Mouse (Mus musculus): Measurements from ENCODE around the gene Sp100.

The Sp100 gene

GRCm38 (mm10) chr1:85744539-85744938 lies 94.8 kb downstream of the Sp100 start:
- in situ Hi-C loops (cut with MboI, MseI): no loop called here

DNA sequence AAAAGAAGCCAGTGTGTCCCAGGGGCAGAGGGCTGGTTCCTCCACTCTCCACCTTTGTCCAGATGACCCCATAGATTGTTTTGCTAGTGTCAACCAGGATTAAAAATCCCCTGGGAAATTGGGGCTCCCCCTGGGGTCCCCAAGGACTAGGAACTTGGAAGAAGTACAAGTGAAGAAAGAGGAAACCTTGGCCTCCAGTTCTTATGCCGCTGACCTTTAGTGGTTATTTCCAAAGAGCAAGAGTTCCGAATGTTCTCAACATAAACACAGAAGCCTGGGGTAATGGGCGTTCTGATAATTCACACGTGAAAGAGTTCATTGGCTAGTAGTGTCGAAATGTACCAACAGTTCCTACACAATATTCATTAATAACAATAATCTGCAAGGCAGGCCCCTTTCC lies 96.7 kb downstream of the Sp100 start:
- in situ Hi-C loops (cut with MboI, MseI): no loop called here

DNA sequence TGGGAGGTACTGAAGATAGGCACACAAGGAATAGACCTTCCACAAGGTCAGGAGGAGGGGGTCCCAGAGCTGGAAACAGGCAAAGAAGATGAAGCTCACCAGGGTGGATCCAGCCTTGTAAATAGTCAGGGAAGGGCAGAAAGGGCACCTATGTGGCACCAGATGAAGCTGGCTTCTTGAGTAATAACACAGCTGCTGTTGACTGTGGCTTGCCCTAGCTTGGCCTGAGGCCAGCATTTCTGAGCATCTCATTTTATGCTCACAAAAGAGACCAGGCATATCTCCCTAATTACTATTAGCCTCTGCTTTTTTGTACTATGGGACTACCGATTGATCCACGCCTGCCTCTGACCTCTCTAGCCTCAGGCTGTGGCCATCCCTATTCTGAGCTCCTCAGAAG lies 100.0 kb downstream of the Sp100 start:
- in situ Hi-C loops (cut with MboI, MseI): loop anchor here (5.0 to 25.0 kb wide), 2 partner anchors 42 to 638 kb away; partner anchors contain the start of genes A530032D15Rik, Cab39 and Gm10553

GRCm38 (mm10) chr1:85750650-85751049 lies 100.9 kb downstream of the Sp100 start:
- in situ Hi-C loops (cut with MboI, MseI): loop anchor here (5.0 to 25.0 kb wide), 2 partner anchors 42 to 638 kb away; partner anchors contain the start of genes A530032D15Rik, Cab39 and Gm10553

DNA sequence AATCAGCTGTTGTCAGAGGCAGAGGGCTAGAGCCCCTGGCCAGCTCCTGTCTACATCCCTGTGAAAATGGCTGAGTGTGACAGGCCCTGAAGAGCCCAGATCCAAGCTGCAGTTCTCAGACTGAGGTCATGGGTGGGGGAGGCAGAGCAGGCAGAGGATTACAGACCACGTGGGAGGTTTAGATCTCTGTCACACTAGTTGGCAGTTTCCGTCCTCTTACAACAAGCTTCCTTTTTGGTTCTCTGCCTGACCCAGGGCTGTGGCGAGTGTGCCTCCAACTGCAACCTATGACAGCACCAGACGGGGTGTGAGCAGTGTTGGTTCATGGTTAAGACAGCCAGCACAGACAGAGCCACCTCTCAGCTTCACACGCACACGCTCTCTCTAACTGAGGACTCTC lies 101.7 kb downstream of the Sp100 start:
- in situ Hi-C loops (cut with MboI, MseI): loop anchor here (5.0 to 25.0 kb wide), 2 partner anchors 41 to 639 kb away; partner anchors contain the start of genes A530032D15Rik, Cab39 and Gm10553

DNA sequence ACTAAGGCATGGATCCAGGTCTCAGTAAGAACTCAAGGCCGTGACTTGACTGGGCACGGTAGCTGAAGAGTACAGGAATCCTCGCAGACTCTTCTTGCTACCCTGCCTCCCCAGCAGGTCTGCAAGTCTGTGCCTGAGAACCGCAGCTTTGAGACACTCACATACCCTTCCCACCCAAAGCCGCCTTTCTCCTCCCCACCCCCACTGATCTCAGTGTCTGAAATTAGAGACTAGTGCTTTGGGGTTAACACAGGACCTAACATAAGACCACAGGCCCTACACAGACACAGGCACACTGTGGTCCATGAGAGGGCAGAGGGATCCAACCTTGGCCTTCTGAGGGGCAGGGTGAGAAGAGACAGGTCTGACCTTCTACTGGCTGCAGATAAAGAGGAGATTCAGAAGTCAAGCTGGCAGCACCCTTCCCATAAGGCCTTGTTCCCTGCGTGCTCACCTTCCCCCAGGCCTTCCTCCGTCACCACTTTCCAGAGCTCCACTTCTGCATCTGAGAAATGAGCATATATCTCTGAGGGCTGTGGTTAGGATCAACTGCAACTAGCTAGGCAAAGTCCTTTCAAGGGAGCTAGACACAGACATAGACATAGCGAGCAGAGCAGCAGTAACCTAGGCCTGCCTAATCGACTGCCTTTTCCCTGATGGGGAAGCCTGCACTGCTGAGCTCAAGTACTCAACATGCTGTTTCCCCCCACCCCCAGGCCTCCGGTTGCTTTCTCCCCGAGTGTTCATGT lies 102.3 kb downstream of the Sp100 start:
- in situ Hi-C loops (cut with MboI, MseI): loop anchor here (5.0 to 25.0 kb wide), 2 partner anchors 40 to 640 kb away; partner anchors contain the start of genes A530032D15Rik, Cab39 and Gm10553

DNA sequence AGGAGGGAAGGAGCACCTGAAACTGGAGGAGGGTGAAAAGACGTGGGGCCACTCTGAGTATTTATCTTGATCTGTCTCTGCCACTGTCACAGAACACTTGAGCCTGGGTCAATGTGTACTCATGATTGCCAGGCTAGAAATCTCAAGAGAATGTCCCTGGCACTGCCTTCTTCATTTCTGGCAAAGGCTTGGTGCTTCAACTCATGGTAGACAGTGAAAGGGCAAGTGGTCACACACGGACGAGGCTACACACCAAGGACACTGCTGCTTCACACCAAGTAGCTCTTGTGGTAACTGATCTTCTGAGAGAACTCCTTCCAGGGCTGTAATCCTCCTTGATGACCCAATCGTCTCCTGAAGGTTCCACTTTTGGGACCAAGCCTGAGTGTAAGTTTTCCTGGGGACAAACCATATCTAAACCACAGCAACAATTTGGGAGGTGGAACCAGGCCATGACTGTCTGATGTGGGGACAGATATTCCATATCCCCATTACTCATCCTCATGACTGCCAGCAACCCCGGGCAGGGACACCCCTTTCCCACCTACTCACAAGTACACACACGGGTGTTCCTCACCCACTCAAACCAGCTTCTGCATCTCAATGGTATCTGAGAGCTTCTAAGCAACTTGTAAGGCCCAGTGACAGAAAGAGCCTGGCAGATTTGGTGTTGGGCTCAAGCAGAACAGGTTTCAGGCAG lies 107.9 kb downstream of the Sp100 start:
- in situ Hi-C loops (cut with MboI, MseI): loop anchor here (25.0 kb wide), 1 partner anchor 645 kb away; the partner anchor contains the start of genes A530032D15Rik and Gm10553

- in situ Hi-C loops (cut with MboI, MseI): loop anchor here (25.0 kb wide), 1 partner anchor 646 kb away; the partner anchor contains the start of genes A530032D15Rik and Gm10553
Measured at GRCm38 (mm10) chr1:85758231-85758968, 108.6 kb downstream of the Sp100 start.

GRCm38 (mm10) chr1:85758969-85759293 lies 109.1 kb downstream of the Sp100 start:
- in situ Hi-C loops (cut with MboI, MseI): loop anchor here (25.0 kb wide), 1 partner anchor 647 kb away; the partner anchor contains the start of genes A530032D15Rik and Gm10553

All from T-helper 2 cell (primary cell).